Mouse (Mus musculus): ENCODE results near the gene Eif3b. TPM values are rescaled to one million over a fixed set of nuclear protein-coding genes. Genes with fewer than 3 reads are reported as not detected.
"Not testable (repeated sequence)": the region's sequence is repeated elsewhere in the genome, so short reads cannot be mapped to it uniquely, and the experiment has no call there.

Gene Eif3b
- total and polyA plus RNA-seq, 3 experiments: 128 to 186 (median 161) TPM

- DNase-seq: peak; percentile 29
These were observed 22.8 kb upstream of the Eif3b start for GRCm38 (mm10) chr5:140396166-140396940.

GRCm38 (mm10) chr5:140402640-140403270, 16.4 kb upstream of the Eif3b start:
- no peak for DNase-seq

- no peak for DNase-seq
These were observed 14.0 kb upstream of the Eif3b start for GRCm38 (mm10) chr5:140405126-140405525.

GRCm38 (mm10) chr5:140406666-140407065, 12.5 kb upstream of the Eif3b start:
- no peak for DNase-seq

GRCm38 (mm10) chr5:140408801-140409200, 10.3 kb upstream of the Eif3b start:
- DNase-seq: no peak

- DNase-seq: peak; percentile 48
These were observed 7.8 kb upstream of the Eif3b start for GRCm38 (mm10) chr5:140411339-140411738.

- DNase-seq: no peak
These were observed 4.5 kb upstream of the Eif3b start for GRCm38 (mm10) chr5:140414647-140415046.

GRCm38 (mm10) chr5:140418106-140418488, 1.0 kb upstream of the Eif3b start:
- DNase-seq: no peak

GRCm38 (mm10) chr5:140419442-140420080, 433 bp downstream of the Eif3b start:
- DNase-seq: no peak

- no peak for DNase-seq
These were observed 1.5 kb downstream of the Eif3b start for GRCm38 (mm10) chr5:140420616-140421015.

GRCm38 (mm10) chr5:140425016-140425783, 6.1 kb downstream of the Eif3b start:
- no peak for DNase-seq

- not testable (repeated sequence) for DNase-seq
These were observed 20.0 kb downstream of the Eif3b start for GRCm38 (mm10) chr5:140439117-140439516.

- DNase-seq: peak; percentile 67
These were observed 22.3 kb downstream of the Eif3b start for GRCm38 (mm10) chr5:140441406-140441805.

- no peak for DNase-seq
These were observed 24.9 kb downstream of the Eif3b start for GRCm38 (mm10) chr5:140444012-140444411.

GRCm38 (mm10) chr5:140445345-140445744, 26.2 kb downstream of the Eif3b start, which contains the start of gene Gm4869:
Gm4869 (plus strand) TSS chr5:140445645.
- no peak for DNase-seq

- no peak for DNase-seq
These were observed 26.9 kb downstream of the Eif3b start for GRCm38 (mm10) chr5:140446054-140446453.

- DNase-seq: no peak
These were observed 35.4 kb downstream of the Eif3b start for GRCm38 (mm10) chr5:140454488-140454887.

GRCm38 (mm10) chr5:140455466-140455865, 36.3 kb downstream of the Eif3b start:
- no peak for DNase-seq

- no peak for DNase-seq
These were observed 42.3 kb downstream of the Eif3b start for GRCm38 (mm10) chr5:140461476-140461875.

GRCm38 (mm10) chr5:140463151-140463550, 44.0 kb downstream of the Eif3b start:
- DNase-seq: peak; percentile 62

GRCm38 (mm10) chr5:140464943-140465342, 45.8 kb downstream of the Eif3b start:
- no peak for DNase-seq

- no peak for DNase-seq
These were observed 53.2 kb downstream of the Eif3b start for GRCm38 (mm10) chr5:140472336-140472735.
